Mouse (Mus musculus) bone marrow macrophage, adult 2 months (primary cell): Measurements from ENCODE around the gene Mink1.

ENCODE experiments used
- CTCF ChIP-seq: IDR thresholded peaks from 2 replicates; pipeline ENCODE4 v1.5.1; 2012; ENCODE audit warnings: low read depth, mild to moderate bottlenecking, low read length, moderate library complexity
- POLR2A ChIP-seq: IDR thresholded peaks from 2 replicates; pipeline ENCODE4 v1.6.1; 2012; ENCODE audit warnings: mild to moderate bottlenecking, low read depth, low read length, borderline replicate concordance

- TF ChIP-seq CTCF (no peak), POLR2A (no peak)
Observed at GRCm38 (mm10) chr11:70623053-70623742, 60.5 kb downstream of the Mink1 start.
